Mouse (Mus musculus): Measurements from ENCODE around the gene Gpr150. TPM values are rescaled to one million over a fixed set of nuclear protein-coding genes. Genes with fewer than 3 reads are reported as not detected.

The Gpr150 gene
- polyA plus RNA-seq, 1 experiment, result not detected

DNA sequence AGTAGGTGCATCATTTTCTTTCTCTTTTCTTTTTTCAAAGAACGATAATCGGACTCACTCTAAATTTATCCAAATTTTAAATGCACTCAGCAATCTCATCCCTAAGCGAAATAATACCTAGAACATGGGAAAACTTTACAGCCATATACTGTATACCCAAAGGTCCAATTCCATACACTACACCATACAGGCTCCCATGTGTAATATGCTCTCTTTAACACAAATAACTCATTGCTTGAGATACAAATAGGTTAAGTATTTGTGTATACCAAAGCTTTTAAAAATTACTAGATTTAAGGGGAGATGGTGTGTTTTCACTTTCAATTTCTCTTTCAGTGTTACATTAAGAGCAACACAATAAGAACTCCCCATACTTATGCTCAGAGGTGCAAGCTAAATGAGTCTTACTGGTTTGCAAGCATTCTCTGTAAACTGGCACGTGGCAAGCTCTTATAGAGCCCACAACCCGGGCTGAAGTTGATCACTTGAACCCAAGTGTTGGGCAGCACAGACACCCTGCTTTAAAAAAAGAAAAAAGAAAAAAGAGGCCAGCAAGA lies 37.9 kb downstream of the Gpr150 start:
- no peaks in the 10 kb centered on the region for H3K27me3 ChIP-seq (ENCODE audit: control insufficient read depth, insufficient read depth, insufficient read length)
- no peak overlapping the region for H3ac ChIP-seq (ENCODE audit: control insufficient read depth, insufficient read length, low read depth)
- H3K79me2 ChIP-seq (ENCODE audit: control insufficient read depth, insufficient read depth), result peaks cover 11% of the 10 kb centered on the region
- no peaks in the 10 kb centered on the region for H3K36me3 ChIP-seq (ENCODE audit: control insufficient read depth, insufficient read depth)
- no peak for TF ChIP-seq MYOG (IDR thresholded peaks at IDR 0.05; ENCODE audit: control insufficient read depth, extremely low read depth, insufficient read length)
- no peak for TF ChIP-seq FOSL1 (IDR thresholded peaks at IDR 0.05; ENCODE audit: insufficient read depth, low read length, poor library complexity, severe bottlenecking)
- TF ChIP-seq USF1 (IDR thresholded peaks at IDR 0.05; ENCODE audit: low read depth), result no peak
- no peak for TF ChIP-seq CEBPB (IDR thresholded peaks at IDR 0.05; ENCODE audit: low read depth)
- no peak for TF ChIP-seq MAX (IDR thresholded peaks at IDR 0.05)
- no peak for TF ChIP-seq MYOD1 (IDR thresholded peaks at IDR 0.05; ENCODE audit: control insufficient read depth, insufficient read length, low read depth)
- no peak for TF ChIP-seq CTCF (IDR thresholded peaks at IDR 0.05; ENCODE audit: control insufficient read depth, insufficient read depth, insufficient read length)
- H3K79me3 ChIP-seq (ENCODE audit: low read depth), result no peaks in the 10 kb centered on the region
- no peak overlapping the region for H3K4me3 ChIP-seq (ENCODE audit: insufficient read depth, poor library complexity, severe bottlenecking)

GRCm38 (mm10) chr13:76017974-76018843 lies 38.6 kb downstream of the Gpr150 start, which contains the start of gene Rfesd:
TSS of gene Rfesd (minus strand) at chr13:76018719.
- H3K27me3 ChIP-seq (ENCODE audit: control insufficient read depth, insufficient read depth, insufficient read length), result no peaks in the 10 kb centered on the region
- TF ChIP-seq CTCF (IDR thresholded peaks at IDR 0.05; ENCODE audit: control insufficient read depth, insufficient read depth, insufficient read length) (no peak), MAX (IDR thresholded peaks at IDR 0.05) (peak; percentile 10), MYOG (IDR thresholded peaks at IDR 0.05; ENCODE audit: control insufficient read depth, extremely low read depth, insufficient read length) (no peak), USF1 (IDR thresholded peaks at IDR 0.05; ENCODE audit: low read depth) (peak; percentile 88), FOSL1 (IDR thresholded peaks at IDR 0.05; ENCODE audit: insufficient read depth, low read length, poor library complexity, severe bottlenecking) (no peak), CEBPB (IDR thresholded peaks at IDR 0.05; ENCODE audit: low read depth) (no peak), MYOD1 (IDR thresholded peaks at IDR 0.05; ENCODE audit: control insufficient read depth, insufficient read length, low read depth) (no peak)
- H3K79me2 ChIP-seq (ENCODE audit: control insufficient read depth, insufficient read depth), result peaks cover 11% of the 10 kb centered on the region
- H3K4me3 ChIP-seq (ENCODE audit: insufficient read depth, poor library complexity, severe bottlenecking), result peak within 1 kb of the TSS; percentile 55
- no peaks in the 10 kb centered on the region for H3K36me3 ChIP-seq (ENCODE audit: control insufficient read depth, insufficient read depth)
- no peaks in the 10 kb centered on the region for H3K79me3 ChIP-seq (ENCODE audit: low read depth)
- peak within 1 kb of the TSS; percentile 75 for H3ac ChIP-seq (ENCODE audit: control insufficient read depth, insufficient read length, low read depth)

DNA sequence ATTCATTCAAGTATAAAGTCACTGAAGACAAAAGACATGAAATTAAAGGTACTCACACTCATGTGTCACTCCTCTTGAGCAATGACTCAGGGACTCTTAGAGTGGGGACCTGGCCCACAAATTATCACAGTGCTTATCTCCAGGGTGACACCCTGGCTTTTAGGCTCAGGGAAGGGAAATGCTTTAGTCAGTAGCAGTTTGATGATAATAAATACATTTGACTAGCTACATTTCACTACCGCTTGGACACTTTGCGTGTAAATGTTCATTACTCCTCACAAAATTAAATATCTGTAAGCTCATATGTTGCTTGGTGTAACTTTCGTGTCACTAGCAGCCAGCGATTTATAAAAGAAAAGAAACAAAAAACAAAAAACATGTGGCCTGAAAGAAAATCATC lies 39.3 kb downstream of the Gpr150 start:
- Histone ChIP-seq H3ac (ENCODE audit: control insufficient read depth, insufficient read length, low read depth) (no peak overlapping the region), H3K79me2 (ENCODE audit: control insufficient read depth, insufficient read depth) (peaks cover 11% of the 10 kb centered on the region), H3K79me3 (ENCODE audit: low read depth) (no peaks in the 10 kb centered on the region), H3K27me3 (ENCODE audit: control insufficient read depth, insufficient read depth, insufficient read length) (no peaks in the 10 kb centered on the region), H3K36me3 (ENCODE audit: control insufficient read depth, insufficient read depth) (no peaks in the 10 kb centered on the region), H3K4me3 (ENCODE audit: insufficient read depth, poor library complexity, severe bottlenecking) (peak overlapping the region; percentile 55)
- no peak for TF ChIP-seq FOSL1 (IDR thresholded peaks at IDR 0.05; ENCODE audit: insufficient read depth, low read length, poor library complexity, severe bottlenecking)
- TF ChIP-seq MYOG (IDR thresholded peaks at IDR 0.05; ENCODE audit: control insufficient read depth, extremely low read depth, insufficient read length), result no peak
- TF ChIP-seq USF1 (IDR thresholded peaks at IDR 0.05; ENCODE audit: low read depth), result no peak
- TF ChIP-seq MYOD1 (IDR thresholded peaks at IDR 0.05; ENCODE audit: control insufficient read depth, insufficient read length, low read depth), result no peak
- no peak for TF ChIP-seq CEBPB (IDR thresholded peaks at IDR 0.05; ENCODE audit: low read depth)
- TF ChIP-seq MAX (IDR thresholded peaks at IDR 0.05), result no peak
- no peak for TF ChIP-seq CTCF (IDR thresholded peaks at IDR 0.05; ENCODE audit: control insufficient read depth, insufficient read depth, insufficient read length)

DNA sequence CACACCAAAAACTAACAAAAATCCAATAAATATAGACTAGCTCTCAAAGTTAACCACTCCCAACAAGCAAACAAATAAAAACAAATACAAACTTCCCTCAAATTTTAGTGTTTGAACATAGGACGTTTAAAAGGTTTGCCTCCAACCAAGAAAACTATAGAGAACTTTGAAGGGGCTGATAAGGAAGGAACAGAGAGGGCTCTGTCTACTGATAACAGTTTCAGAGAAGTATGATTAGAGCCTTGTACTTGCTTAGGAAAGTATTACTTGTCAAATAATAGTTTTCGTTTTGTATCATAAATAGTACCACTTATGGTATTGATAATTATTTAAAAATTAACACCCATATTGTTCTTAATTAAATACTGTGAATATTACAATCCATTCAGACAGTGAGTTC lies 42.3 kb downstream of the Gpr150 start:
- no peak overlapping the region for H3K4me3 ChIP-seq (ENCODE audit: insufficient read depth, poor library complexity, severe bottlenecking)
- H3K79me2 ChIP-seq (ENCODE audit: control insufficient read depth, insufficient read depth), result peaks cover 11% of the 10 kb centered on the region
- TF ChIP-seq USF1 (IDR thresholded peaks at IDR 0.05; ENCODE audit: low read depth) (no peak), MYOG (IDR thresholded peaks at IDR 0.05; ENCODE audit: control insufficient read depth, extremely low read depth, insufficient read length) (no peak), CEBPB (IDR thresholded peaks at IDR 0.05; ENCODE audit: low read depth) (no peak), MAX (IDR thresholded peaks at IDR 0.05) (no peak), FOSL1 (IDR thresholded peaks at IDR 0.05; ENCODE audit: insufficient read depth, low read length, poor library complexity, severe bottlenecking) (no peak), MYOD1 (IDR thresholded peaks at IDR 0.05; ENCODE audit: control insufficient read depth, insufficient read length, low read depth) (no peak), CTCF (IDR thresholded peaks at IDR 0.05; ENCODE audit: control insufficient read depth, insufficient read depth, insufficient read length) (no peak)
- no peaks in the 10 kb centered on the region for H3K79me3 ChIP-seq (ENCODE audit: low read depth)
- H3K36me3 ChIP-seq (ENCODE audit: control insufficient read depth, insufficient read depth), result no peaks in the 10 kb centered on the region
- H3K27me3 ChIP-seq (ENCODE audit: control insufficient read depth, insufficient read depth, insufficient read length), result no peaks in the 10 kb centered on the region
- H3ac ChIP-seq (ENCODE audit: control insufficient read depth, insufficient read length, low read depth), result no peak overlapping the region

Other genes with a start within 250 kb of the Gpr150 start
- gene Glrx, start 217.1 kb downstream of the Gpr150 start, polyA plus RNA-seq (2012; fragmentation: generic; extraction: Trizol), result 41.9 TPM
- 10.1 TPM for gene Rhobtb3, start 113.1 kb downstream of the Gpr150 start, polyA plus RNA-seq (2012; fragmentation: generic; extraction: Trizol)
- 0.21 TPM for gene Spata9, start 89.8 kb downstream of the Gpr150 start, polyA plus RNA-seq (2012; fragmentation: generic; extraction: Trizol)
- 6.0 TPM for gene Rfesd, start 38.3 kb downstream of the Gpr150 start, polyA plus RNA-seq (2012; fragmentation: generic; extraction: Trizol)
- 3.4 TPM for gene Arsk, start 41.7 kb upstream of the Gpr150 start, polyA plus RNA-seq (2012; fragmentation: generic; extraction: Trizol)
- 4.3 TPM for gene Ttc37, start 41.7 kb upstream of the Gpr150 start, polyA plus RNA-seq (2012; fragmentation: generic; extraction: Trizol)
- not detected for gene Fam81b, start 248.1 kb upstream of the Gpr150 start, polyA plus RNA-seq (2012; fragmentation: generic; extraction: Trizol)